Mouse (Mus musculus) forebrain, embryonic 16.5 days (tissue): ENCODE results near the gene Spata5. TPM values are rescaled to one million over a fixed set of nuclear protein-coding genes. Genes with fewer than 3 reads are reported as not detected.

Source experiments
- ATAC-seq: fragments of 200-750 bp; cut with Nextera tagmentation; 2 replicates; pipeline ENCODE4 v1.8.0; 2017; ENCODE audit warnings: mild to moderate bottlenecking, moderate library complexity
- H3K27ac ChIP-seq: fragments of 300-500 bp; sonication (generic); 2 replicates; pipeline ENCODE4 v1.5.1; 2014; ENCODE audit warnings: low read length, control low read depth
- H3K27me3 ChIP-seq: fragments of 300-500 bp; sonication (generic); replicated peaks from 2 replicates; pipeline ENCODE4 v1.6.1; 2014; ENCODE audit warnings: low read length; ENCODE audit not compliant: control insufficient read depth, insufficient read depth
- H3K36me3 ChIP-seq: fragments of 300-500 bp; sonication (generic); 2 replicates; pipeline ENCODE4 v1.6.1; 2014; ENCODE audit not compliant: control insufficient read depth, insufficient read depth
- H3K4me1 ChIP-seq: fragments of 300-500 bp; sonication (generic); replicated peaks from 2 replicates; pipeline ENCODE4 v1.6.1; 2014; ENCODE audit warnings: low read length; ENCODE audit not compliant: control insufficient read depth, insufficient read depth
- H3K4me2 ChIP-seq: fragments of 300-500 bp; sonication (generic); 2 replicates; pipeline ENCODE4 v1.6.1; 2014; ENCODE audit warnings: mild to moderate bottlenecking, low read length, control low read depth
- H3K4me3 ChIP-seq: fragments of 300-500 bp; sonication (generic); replicated peaks from 2 replicates; pipeline ENCODE4 v1.5.1; 2014; ENCODE audit warnings: mild to moderate bottlenecking, low read length, control low read depth
- H3K9ac ChIP-seq: fragments of 300-500 bp; sonication (generic); replicated peaks from 2 replicates; pipeline ENCODE4 v1.6.1; 2014; ENCODE audit warnings: low read depth, low read length, control low read depth
- H3K9me3 ChIP-seq: fragments of 300-500 bp; sonication (generic); 2 replicates; pipeline ENCODE4 v1.6.1; 2016; ENCODE audit warnings: low read length; ENCODE audit not compliant: control insufficient read depth
- whole genome bisulfite sequencing: fragments of 180-500 bp; shearing (Covaris S2); extraction: QIAGEN DNeasy Blood & Tissue Kit; methylation state at CpG from one replicate; pipeline ENCODE4 v1.1.7; 2014; 5-methylcytosine and 5-hydroxymethylcytosine counted together
- polyA plus RNA-seq: library from polyadenylated mRNA; unstranded; fragments of >200 nt; fragmentation: Nextera tagmentation; extraction: Ambion mirVana; gene quantifications from 2 replicates; pipeline ENCODE4 v1.2.1, GENCODE M21; 2015

Gene Spata5
- polyA plus RNA-seq, 1 experiment from 2014 or later: 37.6 TPM

GRCm38 (mm10) chr3:37418961-37419457 lies 687 bp upstream of the Spata5 start:
- H3K4me2 ChIP-seq: peak overlapping the region; percentile 87
- H3K9me3 ChIP-seq: no peaks in the 10 kb centered on the region
- H3K4me3 ChIP-seq: peak overlapping the region; percentile 73
- no peak for ATAC-seq
- peak overlapping the region; percentile 93 for H3K27ac ChIP-seq
- H3K9ac ChIP-seq: peak overlapping the region; percentile 81
- H3K36me3 ChIP-seq: no peaks in the 10 kb centered on the region
- WGBS: under 1% methylated on average over 28 of the region's 30 CpGs
- peaks cover 16% of the 10 kb centered on the region for H3K4me1 ChIP-seq
- H3K27me3 ChIP-seq: no peaks in the 10 kb centered on the region

- ATAC-seq: peak; percentile 87
- Histone ChIP-seq H3K27me3 (no peaks in the 10 kb centered on the region), H3K4me3 (peak within 1 kb of the TSS; percentile 73), H3K4me1 (peaks cover 16% of the 10 kb centered on the region), H3K27ac (peak within 1 kb of the TSS; percentile 93), H3K9ac (peak within 1 kb of the TSS; percentile 81), H3K9me3 (no peaks in the 10 kb centered on the region), H3K4me2 (peak within 1 kb of the TSS; percentile 87), H3K36me3 (no peaks in the 10 kb centered on the region)
- WGBS: under 1% methylated on average over 50 of the region's 50 CpGs
These were observed 376 bp downstream of the Spata5 start, which contains the start of gene Nudt6 for GRCm38 (mm10) chr3:37420072-37420471. TSS of gene Nudt6 (minus strand) at chr3:37420211.

GRCm38 (mm10) chr3:37420641-37421040 lies 945 bp downstream of the Spata5 start:
- Histone ChIP-seq H3K27me3 (no peaks in the 10 kb centered on the region), H3K9me3 (no peaks in the 10 kb centered on the region), H3K4me3 (peak overlapping the region; percentile 73), H3K27ac (peak overlapping the region; percentile 55; the same call in 1 of the 2 replicates), H3K4me2 (peak overlapping the region; percentile 78), H3K4me1 (peaks cover 16% of the 10 kb centered on the region), H3K9ac (peak overlapping the region; percentile 65), H3K36me3 (0 out of 2 replicates have a peak, but pooled peaks cover 2% of the 10 kb centered on the region)
- no peak for ATAC-seq
- WGBS: under 1% methylated on average over 24 of the region's 24 CpGs

DNA sequence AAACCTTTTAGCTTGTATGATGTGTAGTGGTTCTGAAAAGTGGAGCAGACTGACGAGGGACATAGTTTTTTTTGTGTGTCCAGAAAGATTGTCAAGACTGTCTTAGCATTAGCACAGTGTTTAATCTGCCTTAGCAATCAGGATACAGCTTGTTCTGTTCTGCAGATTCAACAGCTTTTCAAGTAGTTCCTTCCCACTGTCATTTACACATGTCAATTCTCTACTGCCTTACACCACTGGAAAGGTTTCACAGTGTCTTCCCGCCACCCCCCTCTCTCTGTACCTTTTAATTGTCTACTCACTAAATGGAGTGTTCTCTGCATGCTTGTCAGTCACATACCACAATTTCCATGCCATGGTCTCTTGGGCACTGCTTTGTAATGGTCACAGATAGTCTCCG lies 1.5 kb downstream of the Spata5 start:
- 12% methylated on average over 3 of the region's 3 CpGs for WGBS
- ATAC-seq: no peak
- Histone ChIP-seq H3K9ac (peak overlapping the region; percentile 65), H3K4me1 (peaks cover 16% of the 10 kb centered on the region), H3K9me3 (no peaks in the 10 kb centered on the region), H3K4me3 (peak overlapping the region; percentile 73), H3K4me2 (peak overlapping the region; percentile 78), H3K36me3 (peaks cover 3% of the 10 kb centered on the region), H3K27ac (no peak overlapping the region), H3K27me3 (no peaks in the 10 kb centered on the region)

GRCm38 (mm10) chr3:37426069-37426468 lies 6.4 kb downstream of the Spata5 start:
- Histone ChIP-seq H3K4me2 (no peak overlapping the region), H3K9ac (no peak overlapping the region), H3K36me3 (peaks cover 9% of the 10 kb centered on the region), H3K27ac (no peak overlapping the region), H3K4me1 (peaks cover 6% of the 10 kb centered on the region), H3K4me3 (no peak overlapping the region), H3K9me3 (no peaks in the 10 kb centered on the region), H3K27me3 (no peaks in the 10 kb centered on the region)
- WGBS: over 99% methylated on average over 3 of the region's 3 CpGs
- no peak for ATAC-seq

- Histone ChIP-seq H3K27me3 (no peaks in the 10 kb centered on the region), H3K9me3 (no peaks in the 10 kb centered on the region), H3K27ac (no peak overlapping the region), H3K4me3 (no peak overlapping the region), H3K4me1 (no peaks in the 10 kb centered on the region), H3K9ac (no peak overlapping the region), H3K36me3 (peaks cover 20% of the 10 kb centered on the region), H3K4me2 (no peak overlapping the region)
- ATAC-seq: no peak
These were observed 10.7 kb downstream of the Spata5 start for GRCm38 (mm10) chr3:37430359-37430758.

DNA sequence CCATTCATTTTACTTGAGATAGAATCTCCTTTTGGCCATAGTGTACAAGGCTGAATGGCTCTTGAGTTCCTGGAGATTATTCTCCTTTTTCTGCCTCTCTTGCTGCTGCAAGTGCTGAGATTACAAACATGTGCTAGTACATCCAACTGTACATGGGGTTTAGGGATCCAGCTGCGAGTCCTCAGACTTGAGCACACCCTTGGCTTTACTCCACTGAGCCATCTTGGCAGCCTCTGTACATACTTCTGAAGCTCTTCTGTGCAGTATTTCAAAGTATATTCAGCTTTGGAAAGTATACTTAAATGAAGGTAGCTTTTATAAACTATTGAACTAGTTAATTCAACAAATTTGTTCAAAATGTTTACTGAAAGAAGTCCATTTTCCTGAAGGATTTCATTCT lies 20.1 kb downstream of the Spata5 start:
- peaks cover 6% of the 10 kb centered on the region; the same call in 1 of the 2 replicates for H3K36me3 ChIP-seq
- no peaks in the 10 kb centered on the region for H3K27me3 ChIP-seq
- H3K27ac ChIP-seq: no peak overlapping the region
- no peaks in the 10 kb centered on the region for H3K9me3 ChIP-seq
- no peak overlapping the region for H3K9ac ChIP-seq
- no peak overlapping the region for H3K4me2 ChIP-seq
- WGBS: 94% methylated on average over 1 of the region's 1 CpGs
- no peak for ATAC-seq
- H3K4me3 ChIP-seq: no peak overlapping the region
- H3K4me1 ChIP-seq: no peaks in the 10 kb centered on the region

DNA sequence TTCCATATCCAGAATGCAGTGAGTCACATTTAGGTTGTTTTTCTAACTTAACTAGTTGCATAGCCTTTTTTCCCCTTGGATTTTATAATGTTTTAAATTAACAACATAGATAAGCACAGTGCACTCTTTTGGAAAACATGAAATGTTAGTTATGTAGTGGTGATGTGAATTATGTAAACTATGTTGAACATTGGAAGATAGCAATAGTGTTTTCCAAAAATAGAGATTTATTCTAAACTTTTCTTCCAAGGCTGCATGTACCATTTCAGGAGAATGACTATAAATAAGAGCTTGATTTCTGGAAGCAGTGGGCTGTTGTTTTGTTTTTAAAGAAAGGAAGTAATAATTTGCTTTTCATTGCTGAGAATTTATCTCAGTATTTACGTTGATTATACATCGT lies 23.7 kb downstream of the Spata5 start:
- WGBS: 89% methylated on average over 2 of the region's 2 CpGs
- no peak overlapping the region for H3K4me2 ChIP-seq
- H3K36me3 ChIP-seq: 0 out of 2 replicates have a peak, but pooled peaks cover 2% of the 10 kb centered on the region
- no peak overlapping the region for H3K27ac ChIP-seq
- no peaks in the 10 kb centered on the region for H3K4me1 ChIP-seq
- no peak overlapping the region for H3K4me3 ChIP-seq
- no peak for ATAC-seq
- H3K9me3 ChIP-seq: no peaks in the 10 kb centered on the region
- H3K27me3 ChIP-seq: no peaks in the 10 kb centered on the region
- H3K9ac ChIP-seq: no peak overlapping the region

GRCm38 (mm10) chr3:37455992-37456391 lies 36.3 kb downstream of the Spata5 start:
- no peak overlapping the region for H3K27ac ChIP-seq
- no peaks in the 10 kb centered on the region for H3K36me3 ChIP-seq
- H3K4me2 ChIP-seq: no peak overlapping the region
- no peak overlapping the region for H3K9ac ChIP-seq
- H3K27me3 ChIP-seq: no peaks in the 10 kb centered on the region
- no peaks in the 10 kb centered on the region for H3K4me1 ChIP-seq
- no peak overlapping the region for H3K4me3 ChIP-seq
- no peaks in the 10 kb centered on the region for H3K9me3 ChIP-seq
- ATAC-seq: no peak
- WGBS: 91% methylated on average over 1 of the region's 1 CpGs

DNA sequence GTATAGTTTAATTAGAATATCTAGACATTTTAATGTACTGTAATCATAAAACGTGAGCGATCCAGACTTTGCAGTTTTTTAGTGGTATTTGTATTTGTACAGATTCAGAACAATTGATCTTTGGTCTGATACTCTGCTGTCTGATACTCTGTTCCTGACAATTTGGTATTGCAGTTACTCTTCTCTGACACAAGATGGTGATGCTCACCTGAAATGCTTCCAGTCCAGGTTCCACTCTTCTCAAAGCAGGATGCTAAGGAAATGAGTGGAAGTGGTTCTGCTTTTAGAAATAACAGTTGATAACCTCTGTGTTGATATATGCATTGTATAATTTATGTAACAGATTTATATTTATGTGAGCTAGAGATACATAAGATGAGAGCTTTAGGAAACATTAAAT lies 48.5 kb downstream of the Spata5 start:
- Histone ChIP-seq H3K9me3 (no peaks in the 10 kb centered on the region), H3K27ac (no peak overlapping the region), H3K4me2 (no peak overlapping the region), H3K4me1 (no peaks in the 10 kb centered on the region), H3K36me3 (no peaks in the 10 kb centered on the region), H3K4me3 (no peak overlapping the region), H3K9ac (no peak overlapping the region), H3K27me3 (no peaks in the 10 kb centered on the region)
- ATAC-seq: peak; percentile 72; the same call in 1 of the 2 replicates
- WGBS: 94% methylated on average over 2 of the region's 2 CpGs
